Mouse (Mus musculus) stomach, postnatal 0 days (tissue): Measurements from ENCODE around the gene Oxa1l.

Experiments
- CTCF ChIP-seq: IDR thresholded peaks from 2 replicates; pipeline ENCODE4 v1.5.1; 2016; ENCODE audit warnings: antibody characterized with exemption, low read depth, mild to moderate bottlenecking, moderate library complexity
- EP300 ChIP-seq: optimal IDR thresholded peaks from 2 replicates; pipeline ENCODE3; 2016; ENCODE audit warnings: antibody characterized with exemption

DNA sequence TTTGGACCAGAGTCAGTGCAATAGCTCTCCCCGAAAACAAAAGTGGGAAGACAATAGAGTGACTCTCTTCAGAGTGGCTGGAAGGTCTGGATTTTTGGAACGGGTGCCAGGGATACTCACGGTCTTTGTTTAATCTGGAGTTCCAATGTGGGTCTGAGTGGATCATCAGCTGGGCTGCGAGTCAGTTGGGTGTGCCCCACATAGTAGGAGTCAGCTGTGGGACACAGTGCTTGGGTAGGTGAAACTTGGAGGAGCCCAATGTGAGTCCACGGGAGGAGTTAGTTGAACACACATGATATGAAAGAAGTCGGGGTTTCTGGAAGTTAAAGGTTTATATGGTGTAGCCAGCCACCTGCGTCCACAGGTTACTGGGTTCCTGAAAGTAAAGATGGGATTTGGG lies 19.8 kb upstream of the Oxa1l start:
- TF ChIP-seq CTCF (no peak), EP300 (no peak)
